ENCODE assay signal across 8 mouse cellular contexts in genomic region chr1:143640650-143641407, GRCm38 (mm10). TPM values are rescaled to one million over a fixed set of nuclear protein-coding genes. Genes with fewer than 3 reads are reported as not detected.
DNase-seq lines count a peak whose midpoint lies in the region; ATAC-seq lines count a peak whose summit lies in the region.
"Had no signal": no experiment of that assay in that cellular context is flagged by ENCODE, and none has a peak within 500 bp of the region (broad histone marks: within the 10 kb centered on the region; RNA-seq: fewer than 3 reads in every experiment).

TSS of gene B3galt2 (plus strand) at chr1:143640664.

- H3K27me3 ChIP-seq in embryonic facial prominence, embryonic 13.5 days, result no peaks in the 10 kb centered on the region
- no peaks in the 10 kb centered on the region for H3K27me3 ChIP-seq in hindbrain, embryonic 13.5 days

- H3K4me1 ChIP-seq in embryonic facial prominence, embryonic 13.5 days, result peaks cover 5% of the 10 kb centered on the region
- H3K4me1 ChIP-seq in hindbrain, embryonic 13.5 days (replicated peaks), result peaks cover 4% of the 10 kb centered on the region

- intact Hi-C loops in left cerebral cortex, postnatal 25 days (cut with DNase I), result loop anchor here (2.0 to 5.0 kb wide), 3 partner anchors 138 to 669 kb away; no protein-coding TSS in a partner anchor

- H3K27ac ChIP-seq in embryonic facial prominence, embryonic 13.5 days, result peak within 1 kb of the TSS; percentile 78
- peak within 1 kb of the TSS; percentile 96 for H3K27ac ChIP-seq in hindbrain, embryonic 13.5 days

- peak within 1 kb of the TSS; percentile 31 for H3K4me3 ChIP-seq in embryonic facial prominence, embryonic 13.5 days
- H3K4me3 ChIP-seq in hindbrain, embryonic 13.5 days, result peak within 1 kb of the TSS; percentile 51

- no peaks in the 10 kb centered on the region for H3K9me3 ChIP-seq in embryonic facial prominence, embryonic 13.5 days
- no peaks in the 10 kb centered on the region for H3K9me3 ChIP-seq in hindbrain, embryonic 13.5 days

- H3K36me3 ChIP-seq in embryonic facial prominence, embryonic 13.5 days, result no peaks in the 10 kb centered on the region
- no peaks in the 10 kb centered on the region; the same call in 1 of the 2 replicates for H3K36me3 ChIP-seq in hindbrain, embryonic 13.5 days

- WGBS in embryonic facial prominence, embryonic 13.5 days, result 33% methylated on average over 15 of the region's 15 CpGs
- 21% methylated on average over 15 of the region's 15 CpGs for WGBS in hindbrain, embryonic 13.5 days

- 0 out of 2 replicates have a peak, but pooled peaks have one; percentile 52 for ATAC-seq in embryonic facial prominence, embryonic 13.5 days (ENCODE audit: insufficient number of reproducible peaks, insufficient read depth, low FRiP score, low TSS enrichment, low read depth)
- ATAC-seq in hindbrain, embryonic 13.5 days (ENCODE audit: low FRiP score), result peak; percentile 93

- DNase-seq in 416B (ENCODE audit: low read depth), result peak; percentile 85
- DNase-seq in CD4-positive, CD25-positive, alpha-beta regulatory T cell, adult 2 months (ENCODE audit: low read depth, low spot score), result peak; percentile 21
- peak; percentile 75 to 91 for DNase-seq in left cerebral cortex, postnatal 25 days (ENCODE audit: low spot score in 2 of 2)
- DNase-seq in retina, postnatal 1 day, result peak; percentile 72
- DNase-seq in c-Kit-positive CD71-positive TER-119-positive erythroid progenitor cells, embryonic 14.5 days (ENCODE audit: low spot score), result no peak

- H3K9ac ChIP-seq in embryonic facial prominence, embryonic 13.5 days, result peak within 1 kb of the TSS; percentile 49; the same call in 1 of the 2 replicates
- H3K9ac ChIP-seq in hindbrain, embryonic 13.5 days, result peak within 1 kb of the TSS; percentile 80

- H3K4me2 ChIP-seq in embryonic facial prominence, embryonic 13.5 days, result peak within 1 kb of the TSS; percentile 56
- peak within 1 kb of the TSS; percentile 55 for H3K4me2 ChIP-seq in hindbrain, embryonic 13.5 days

RNA-seq across cellular contexts. Expression of gene B3galt2, which starts in this region (rescaled TPM):
- 0.55 and 0.56 TPM in 2 replicates for polyA plus RNA-seq in embryonic facial prominence, embryonic 13.5 days (2015; fragmentation: Nextera tagmentation; extraction: Ambion mirVana)
- 4.8 and 5.3 TPM in 2 replicates for polyA plus RNA-seq in hindbrain, embryonic 13.5 days (2015; fragmentation: Nextera tagmentation; extraction: Ambion mirVana)
- 10 to 100 TPM; 16.9 to 23.1 TPM for total RNA-seq in left cerebral cortex, postnatal 25 days (2021)
- polyA plus RNA-seq: testis, adult 2 months had no signal

Comparison
In these comparisons a context has a peak if more than half of its experiments do, and no peak if none do; other contexts are left out.
1. Peak in ATAC-seq, H3K4me3 ChIP-seq, H3K27ac ChIP-seq, H3K9ac ChIP-seq and H3K4me2 ChIP-seq in embryonic facial prominence, embryonic 13.5 days; RNA of the gene not detected or under 1 TPM.